Mouse (Mus musculus) neural tube, embryonic 15.5 days (tissue): ENCODE data around the gene Cpt1b. TPM values are rescaled to one million over a fixed set of nuclear protein-coding genes. Genes with fewer than 3 reads are reported as not detected.

ENCODE experiments used
- polyA plus RNA-seq: library from polyadenylated mRNA; unstranded; fragments of >200 nt; fragmentation: Nextera tagmentation; extraction: Ambion mirVana; gene quantifications from 2 replicates; pipeline ENCODE4 v1.2.1, GENCODE M21; 2015

Gene Cpt1b
- polyA plus RNA-seq, 1 experiment from 2014 or later, result 1.2 TPM

Other genes starting within 250 kb of the Cpt1b start
- 69.4 and 72.3 TPM in 2 replicates for gene Plxnb2, start 245.1 kb downstream of the Cpt1b start, polyA plus RNA-seq
- gene Dennd6b, start 229.4 kb downstream of the Cpt1b start, polyA plus RNA-seq, result 77.2 and 91.0 TPM in 2 replicates
- gene Ppp6r2, start 214.3 kb downstream of the Cpt1b start, polyA plus RNA-seq, result 62.8 and 67.7 TPM in 2 replicates
- gene Sbf1, start 110.6 kb downstream of the Cpt1b start, polyA plus RNA-seq, result 90.5 and 94.8 TPM in 2 replicates
- gene Adm2, start 103.1 kb downstream of the Cpt1b start, polyA plus RNA-seq, result 0.14 TPM in 1 of 2 replicates, not detected in the other
- gene Miox, start 91.5 kb downstream of the Cpt1b start, polyA plus RNA-seq, result not detected in 2 replicates
- 30.6 and 33.7 TPM in 2 replicates for gene Lmf2, start 70.2 kb downstream of the Cpt1b start, polyA plus RNA-seq
- 105 and 111 TPM in 2 replicates for gene Ncaph2, start 70.1 kb downstream of the Cpt1b start, polyA plus RNA-seq
- gene Sco2, start 52.0 kb downstream of the Cpt1b start, polyA plus RNA-seq, result 15.6 and 17.9 TPM in 2 replicates
- gene Tymp, start 48.8 kb downstream of the Cpt1b start, polyA plus RNA-seq, result 2.1 and 2.6 TPM in 2 replicates
- gene Odf3b, start 46.6 kb downstream of the Cpt1b start, polyA plus RNA-seq, result 2.4 and 2.9 TPM in 2 replicates
- gene Klhdc7b, start 40.9 kb downstream of the Cpt1b start, polyA plus RNA-seq, result 0.05 and 0.06 TPM in 2 replicates
- not detected in 2 replicates for gene Syce3, start 15.4 kb downstream of the Cpt1b start, polyA plus RNA-seq
- 6.1 and 8.7 TPM in 2 replicates for gene C730034F03Rik, start 3.7 kb upstream of the Cpt1b start, polyA plus RNA-seq
- gene Gm44502, start 3.8 kb upstream of the Cpt1b start, polyA plus RNA-seq, result 0.36 TPM in 1 of 2 replicates, not detected in the other
- gene Chkb, start 4.0 kb upstream of the Cpt1b start, polyA plus RNA-seq, result 79.8 and 92.8 TPM in 2 replicates
- gene Mapk8ip2, start 28.1 kb upstream of the Cpt1b start, polyA plus RNA-seq, result 73.0 and 85.4 TPM in 2 replicates
- gene Arsa, start 51.6 kb upstream of the Cpt1b start, polyA plus RNA-seq, result 27.4 and 29.2 TPM in 2 replicates
- gene Shank3, start 73.8 kb upstream of the Cpt1b start, polyA plus RNA-seq, result 8.9 and 9.5 TPM in 2 replicates
- 0.31 and 0.95 TPM in 2 replicates for gene Acr, start 142.5 kb upstream of the Cpt1b start, polyA plus RNA-seq
- gene Rabl2, start 166.1 kb upstream of the Cpt1b start, polyA plus RNA-seq, result 71.9 and 86.6 TPM in 2 replicates